Mouse (Mus musculus) lung, postnatal 25 days (tissue): ENCODE results near the gene Picalm.

ENCODE experiments used
- DNase-seq: peaks from one replicate; pipeline ENCODE4 v3.0.0; 2022; ENCODE audit warnings: low spot score

The Picalm gene

DNA sequence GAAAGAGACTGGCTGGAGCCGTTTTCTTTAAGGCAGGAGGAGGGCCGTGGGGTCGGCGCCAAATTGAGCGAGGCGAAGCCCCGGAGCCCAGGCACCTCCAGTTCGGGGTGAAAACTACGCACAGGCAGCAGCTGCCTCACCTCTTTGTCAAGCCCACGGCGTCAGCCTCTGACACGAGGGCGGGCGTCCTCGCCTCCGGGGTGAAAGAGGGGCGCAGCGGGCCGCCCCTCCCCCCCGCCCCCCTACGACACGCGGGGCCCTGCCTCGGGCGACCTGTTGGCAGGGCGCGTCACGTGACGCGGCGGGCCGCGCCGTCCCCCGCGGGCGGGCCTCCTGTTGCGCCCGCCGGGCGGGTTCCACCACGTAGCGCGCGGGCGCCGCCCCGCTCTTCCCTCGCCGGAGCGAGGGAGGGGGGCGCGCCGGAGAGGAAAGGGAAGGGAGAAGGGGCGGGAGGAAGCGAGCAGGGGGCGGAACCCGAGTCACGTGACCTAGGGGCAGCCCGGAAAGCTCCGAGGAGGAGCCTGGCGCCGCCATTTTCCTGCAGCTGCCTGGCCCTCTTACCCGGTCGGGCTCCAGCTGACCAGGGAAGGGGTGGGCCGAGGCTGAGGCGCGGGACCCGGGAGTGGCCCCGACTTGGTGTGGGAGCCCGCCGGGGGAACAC, at the start of gene Picalm:
TSS of gene Picalm (plus strand) at position 482 of the 661 bp plus-strand sequence.
- DNase-seq = peak; percentile 98

DNA sequence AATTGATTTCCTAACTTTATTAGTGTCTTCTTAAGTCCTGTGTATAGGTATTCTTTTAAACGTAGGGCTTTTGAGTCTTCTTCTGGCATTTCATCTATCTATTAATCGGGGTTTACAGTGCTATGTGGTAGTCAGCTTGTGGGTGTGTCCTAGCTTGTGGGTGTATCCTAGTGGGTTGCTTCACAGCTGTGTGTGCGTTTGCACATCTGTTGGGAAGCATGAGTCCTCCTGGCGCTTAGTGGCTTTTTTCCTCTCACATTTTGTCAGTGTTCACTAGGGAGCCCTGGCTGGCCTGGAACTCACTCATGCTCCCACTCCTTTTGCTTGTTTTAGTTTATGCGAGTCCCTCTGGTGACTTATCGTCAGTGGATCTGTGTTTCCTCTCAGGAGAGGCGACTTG, 46.2 kb upstream of the Picalm start:
- DNase-seq = no peak

DNA sequence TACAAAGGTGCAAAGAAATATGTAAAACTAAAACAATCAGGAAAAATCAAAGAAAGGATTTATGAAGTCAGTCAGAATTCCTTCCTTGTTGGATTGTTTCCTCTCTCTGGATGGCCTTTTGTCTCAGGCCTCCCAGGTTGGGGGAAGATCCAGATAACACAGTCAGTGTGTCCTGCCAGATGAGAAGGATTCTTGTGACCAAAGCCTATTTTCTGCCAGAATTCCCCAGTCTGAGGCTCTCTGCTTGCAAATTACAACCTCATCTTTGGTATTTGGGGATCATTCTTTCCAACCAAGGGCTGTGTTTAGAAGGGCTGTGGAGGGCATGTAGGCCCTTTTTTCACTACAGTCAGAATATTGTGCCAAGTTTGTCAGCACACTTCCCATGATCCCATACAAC, 45.5 kb upstream of the Picalm start:
- no peak for DNase-seq

DNA sequence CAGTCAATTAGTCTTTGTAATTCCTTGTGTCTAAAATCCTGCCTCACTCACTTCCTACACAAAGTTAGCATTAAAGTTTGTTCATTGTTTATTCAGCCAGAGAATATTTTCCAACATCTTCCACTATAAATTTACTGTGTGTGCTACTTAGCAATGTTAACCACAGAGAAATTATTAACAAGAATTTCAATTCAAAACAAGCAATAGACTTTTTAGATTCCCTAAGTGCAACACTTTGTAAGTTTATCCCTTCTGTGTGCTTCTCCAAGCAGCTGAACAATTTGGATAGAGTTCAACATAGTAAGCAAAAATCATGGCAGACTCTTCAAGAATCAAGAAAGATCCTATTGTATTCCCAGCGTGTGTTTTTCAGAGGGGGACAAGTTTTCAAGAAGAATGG, 44.3 kb upstream of the Picalm start:
- no peak for DNase-seq

DNA sequence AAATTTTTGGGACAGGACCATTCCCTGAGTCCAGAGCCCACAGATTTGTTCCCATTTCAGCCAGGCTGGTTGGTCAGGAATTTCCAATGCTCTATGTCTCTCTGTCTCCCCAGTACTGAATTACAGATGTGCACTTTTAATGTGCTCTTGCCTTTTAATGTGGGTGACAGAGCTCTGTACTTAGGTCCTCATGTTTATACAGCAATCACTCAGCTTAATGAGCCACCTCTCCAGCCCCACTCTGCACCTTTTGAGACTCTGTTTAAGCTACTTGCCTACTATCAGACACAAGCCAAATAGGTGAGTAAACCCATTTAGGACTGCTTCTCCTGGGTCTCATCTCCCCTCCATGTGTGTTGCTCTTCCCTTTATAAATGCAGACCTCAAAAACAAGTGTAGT, 43.2 kb upstream of the Picalm start:
- DNase-seq = no peak

DNA sequence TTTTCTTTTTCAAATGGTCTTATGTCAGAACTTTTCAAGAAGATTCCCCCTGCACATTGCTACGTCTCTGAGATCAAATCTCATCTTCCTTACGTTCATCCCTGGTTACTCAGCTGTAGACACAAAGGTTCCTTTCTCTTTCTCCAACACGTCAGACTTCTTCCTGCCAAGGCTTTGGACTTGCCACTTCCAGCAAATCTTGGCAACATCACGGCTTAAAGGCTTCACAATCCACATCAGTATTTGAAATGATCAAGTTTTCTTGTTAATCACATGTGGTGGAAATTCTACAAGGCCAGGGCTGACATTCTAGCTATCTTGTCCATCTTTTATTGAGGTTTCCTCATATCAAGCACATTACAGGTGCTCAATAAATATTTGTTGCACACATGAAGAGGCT, 39.0 kb upstream of the Picalm start:
- no peak for DNase-seq

DNA sequence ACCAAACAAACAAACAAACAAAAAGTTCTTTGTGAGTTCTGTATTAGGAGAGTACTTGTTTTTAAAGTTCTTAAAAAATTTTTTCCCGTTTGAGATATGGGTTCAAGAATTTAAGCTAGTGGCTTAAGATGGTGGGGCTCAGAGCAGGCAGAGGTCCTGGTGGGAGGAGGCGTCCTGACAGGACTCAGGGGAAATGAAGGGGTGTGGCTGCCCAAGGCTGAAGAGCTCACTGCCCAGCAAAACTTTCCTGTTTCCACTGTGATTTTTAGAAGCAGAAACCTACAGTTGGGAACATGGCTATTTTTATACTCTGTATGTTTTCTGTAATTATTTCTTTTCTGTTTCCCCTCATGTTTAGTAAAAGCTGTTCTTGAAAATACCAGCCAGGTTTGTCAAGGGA, 38.3 kb upstream of the Picalm start:
- no peak for DNase-seq

DNA sequence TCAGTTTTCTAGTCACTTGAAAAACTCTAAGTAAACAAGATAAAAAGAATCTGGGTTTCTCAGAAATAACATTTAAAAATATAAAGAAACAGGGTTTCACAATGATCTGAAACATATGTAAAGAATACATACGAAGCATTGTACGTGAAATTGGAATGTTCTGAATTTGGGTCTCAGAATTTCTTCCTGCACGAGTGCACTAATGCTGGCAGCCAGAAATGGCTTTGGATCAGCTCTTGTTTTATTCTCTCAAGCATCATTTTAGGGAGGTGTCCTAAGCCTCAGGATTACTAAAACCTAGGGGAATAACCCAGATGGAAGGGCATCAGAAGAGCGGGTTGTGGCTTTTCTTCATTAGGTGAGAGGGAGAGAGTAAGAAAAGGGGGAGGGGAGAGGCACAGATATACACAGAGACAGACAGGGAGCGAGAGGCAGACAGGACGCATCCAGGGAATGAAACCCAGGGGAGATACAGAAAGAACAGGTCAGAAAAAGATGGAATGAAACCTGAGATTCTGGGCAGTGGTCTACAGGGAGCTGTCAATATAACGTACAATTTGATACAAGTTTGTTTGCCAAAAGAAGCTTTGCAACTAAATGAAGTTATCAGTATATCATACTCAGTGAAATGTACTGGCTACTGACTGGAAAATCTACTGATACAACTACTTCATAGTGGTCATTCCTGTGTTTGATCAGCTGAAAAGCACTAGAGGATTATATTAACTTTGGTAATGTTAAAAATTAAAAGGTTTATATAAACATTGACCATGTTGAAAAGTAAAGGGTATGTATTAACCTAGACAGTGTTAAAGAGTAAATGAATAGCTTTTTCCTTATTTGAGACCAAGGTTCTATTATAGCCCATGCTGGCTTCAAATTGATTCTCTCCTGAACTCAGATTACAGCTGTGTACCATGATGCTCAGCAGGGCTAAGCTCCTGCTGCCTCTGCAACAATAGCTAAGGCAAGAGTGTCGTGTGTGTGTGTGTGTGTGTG, 37.3 kb upstream of the Picalm start:
- DNase-seq = no peak

DNA sequence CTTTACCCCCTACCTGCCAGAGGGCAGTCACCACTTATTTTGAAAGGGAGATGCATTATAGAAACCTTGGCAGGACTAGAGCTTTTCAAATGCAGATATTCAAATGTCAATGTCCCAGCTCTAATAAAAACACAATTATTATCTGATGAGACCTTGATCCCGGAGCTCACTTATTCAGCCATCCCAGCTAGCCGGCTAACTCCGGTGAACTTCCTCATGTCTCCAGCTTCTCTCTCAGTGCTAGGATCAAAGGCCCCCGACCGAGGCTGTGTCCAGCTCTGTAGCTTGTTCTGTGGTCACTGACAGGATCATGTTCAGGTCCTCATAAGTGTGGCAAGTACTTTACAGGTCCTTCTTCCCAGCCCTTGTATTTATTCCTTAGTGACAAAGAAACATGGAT, 34.9 kb upstream of the Picalm start:
- no peak for DNase-seq

DNA sequence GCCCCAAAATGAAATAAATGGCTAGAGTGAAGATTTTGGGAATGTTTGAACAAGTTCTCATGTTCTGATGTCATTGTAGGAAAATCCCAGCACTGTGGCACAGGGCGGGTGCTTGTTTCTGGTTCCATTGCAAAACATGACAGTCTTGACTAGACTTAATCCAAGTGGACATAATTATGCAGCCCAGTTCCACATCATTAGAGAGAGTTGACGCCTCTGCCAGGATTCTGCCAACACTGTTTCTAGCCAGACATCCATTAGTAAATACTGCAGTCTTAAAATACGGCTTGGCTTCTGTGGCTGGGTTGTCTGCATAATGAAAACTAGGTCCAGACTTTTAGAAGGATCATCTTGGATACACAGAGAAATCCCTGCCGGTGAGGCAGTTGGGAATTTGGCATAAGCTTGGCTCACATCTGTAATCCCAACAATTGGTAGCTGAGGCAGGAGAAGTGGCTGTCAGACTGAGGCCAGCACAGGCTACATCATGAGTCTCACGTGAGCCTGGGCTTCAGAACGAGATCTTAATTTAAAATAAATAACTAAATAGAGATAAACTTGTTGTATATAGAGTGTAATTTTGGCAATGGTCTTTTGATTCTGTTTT, 34.1 kb upstream of the Picalm start:
- peak; percentile 66 for DNase-seq

DNA sequence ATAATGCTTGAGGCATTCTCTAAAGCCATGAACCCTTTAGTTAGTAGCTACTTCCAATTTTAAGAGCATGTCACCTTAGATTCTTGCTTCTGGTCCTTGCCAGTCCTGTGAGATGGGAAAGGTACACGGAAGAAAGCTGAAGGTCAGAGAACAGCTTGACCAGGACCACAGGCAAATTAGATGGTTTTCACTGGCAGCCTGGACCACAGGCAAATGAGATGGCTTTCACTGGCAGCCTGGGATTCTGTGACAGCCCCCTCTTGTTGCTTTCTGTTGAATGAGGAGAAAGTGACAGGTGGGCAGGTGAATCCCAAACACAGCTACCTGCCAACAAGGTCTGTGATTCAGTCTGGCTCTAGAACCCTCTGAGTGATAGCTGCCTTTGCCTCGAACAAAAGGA, 33.4 kb upstream of the Picalm start:
- DNase-seq = no peak

DNA sequence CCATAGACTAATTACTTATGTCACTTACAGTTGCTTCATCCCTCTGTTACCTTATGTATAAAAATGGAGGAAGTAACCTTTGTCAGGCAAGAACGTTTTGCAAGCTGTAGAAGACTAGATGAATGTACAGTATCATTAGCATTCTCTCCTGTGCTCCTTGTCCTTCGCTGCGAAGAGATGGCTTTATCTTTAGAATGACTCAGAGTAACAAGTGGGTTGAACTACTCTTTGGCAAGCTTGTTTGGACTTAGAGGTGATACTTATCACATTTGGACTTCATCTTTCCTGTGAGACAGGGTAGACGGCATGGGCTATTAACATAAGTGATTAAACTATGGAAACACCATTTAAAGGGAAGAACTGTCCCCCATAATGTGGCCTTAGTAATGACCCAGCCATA, 31.8 kb upstream of the Picalm start:
- DNase-seq = no peak

DNA sequence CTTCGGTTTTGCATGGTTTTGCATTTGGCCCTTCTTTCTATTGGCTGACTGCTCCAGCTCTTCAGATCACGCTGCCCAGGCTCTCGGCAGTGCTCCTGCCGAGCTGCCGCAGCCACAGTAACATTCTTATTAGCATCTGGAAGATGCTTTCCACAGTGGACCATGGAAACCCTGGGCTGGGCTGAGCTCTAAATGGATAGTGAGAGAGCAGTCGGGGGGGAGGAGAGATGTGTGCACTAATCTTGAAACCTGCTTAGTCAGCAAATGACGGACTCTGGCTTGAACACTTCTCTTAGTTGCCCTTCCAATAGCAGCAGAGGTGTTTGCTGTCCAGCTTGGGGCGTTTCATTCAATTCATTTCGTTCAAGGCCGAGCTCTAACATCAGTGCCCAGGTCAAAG, 30.8 kb upstream of the Picalm start:
- DNase-seq = no peak

DNA sequence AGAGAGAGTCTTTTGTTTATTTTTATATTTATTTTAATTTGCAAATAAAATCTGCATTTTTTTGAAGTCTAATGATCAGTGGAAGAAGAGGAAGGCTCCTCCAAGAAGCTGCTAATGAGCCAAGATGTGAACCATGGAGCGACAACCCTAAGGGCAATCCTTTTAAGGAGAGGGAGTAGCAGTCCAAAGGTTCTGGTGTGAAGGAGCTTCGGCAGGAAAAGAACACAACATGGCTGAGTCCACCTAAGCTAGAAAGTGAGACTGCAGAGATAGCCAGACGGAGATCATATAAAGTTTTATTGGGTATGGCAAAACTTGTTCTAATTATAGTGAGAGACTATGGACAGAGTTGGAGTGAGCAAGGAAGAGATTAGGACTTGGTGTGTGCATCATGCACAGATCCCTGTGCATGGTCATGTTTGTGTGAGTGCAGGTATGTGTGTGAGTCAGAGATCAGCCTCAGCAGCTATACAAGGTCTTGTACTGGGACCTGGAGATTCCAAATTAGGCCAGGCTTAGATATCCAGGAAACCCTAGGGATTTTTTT, 29.3 kb upstream of the Picalm start:
- no peak for DNase-seq

DNA sequence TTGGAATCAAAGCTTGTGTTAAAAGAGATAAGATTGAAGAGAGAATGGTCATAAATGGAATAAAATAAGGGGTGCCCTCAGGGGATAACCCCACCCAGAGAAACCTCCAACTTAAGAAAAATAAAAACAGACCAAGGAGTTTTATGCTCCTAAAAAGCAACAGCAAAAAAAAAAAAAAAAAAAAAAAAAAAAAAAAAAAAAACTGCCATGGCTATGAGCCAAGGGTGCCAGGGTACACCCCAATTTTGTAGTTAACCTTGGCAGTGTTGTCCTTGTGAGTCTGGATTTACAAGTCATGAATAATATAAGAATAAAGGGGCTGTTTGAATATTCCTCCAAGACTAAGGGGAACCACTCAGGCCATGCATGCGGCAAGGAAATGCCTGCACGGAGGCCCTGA, 13.9 kb upstream of the Picalm start:
- no peak for DNase-seq

DNA sequence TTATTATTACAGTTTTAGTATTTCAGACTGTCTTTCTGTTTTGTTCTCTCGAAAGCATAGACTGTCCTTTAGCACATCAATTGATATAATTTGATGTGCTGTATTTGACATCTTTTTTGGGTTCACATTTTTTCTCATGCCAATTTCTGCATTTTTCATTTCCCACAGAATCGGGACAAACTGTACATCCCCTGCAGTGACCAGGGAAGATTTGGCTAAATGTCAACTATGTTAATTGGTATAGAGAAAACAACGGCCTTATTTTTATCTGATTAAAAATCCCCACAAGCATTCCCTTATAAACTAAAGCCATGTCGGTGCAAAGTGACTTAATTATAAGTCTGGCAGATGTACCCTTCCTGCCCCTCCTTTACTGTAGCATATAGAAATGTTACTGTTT, 9.9 kb upstream of the Picalm start:
- no peak for DNase-seq

DNA sequence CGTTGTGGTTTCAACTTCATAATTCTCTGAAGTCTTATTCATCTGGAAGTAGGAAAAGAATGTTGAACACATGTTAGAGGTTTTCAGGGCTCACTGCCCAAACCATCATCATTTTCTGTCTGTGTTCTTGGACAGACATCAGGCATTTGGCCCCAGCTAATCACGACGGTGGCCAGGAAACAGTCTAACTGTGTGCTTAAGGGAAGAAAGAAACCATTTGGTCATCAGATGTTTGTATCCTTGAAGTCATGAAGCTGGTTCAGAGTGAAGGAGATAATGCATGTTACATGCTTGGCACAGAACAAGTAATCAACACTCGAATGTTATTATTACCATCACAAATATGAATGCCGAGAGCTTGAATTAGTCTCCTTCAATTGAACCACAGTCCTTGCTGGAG, 5.0 kb upstream of the Picalm start:
- DNase-seq = peak; percentile 60

DNA sequence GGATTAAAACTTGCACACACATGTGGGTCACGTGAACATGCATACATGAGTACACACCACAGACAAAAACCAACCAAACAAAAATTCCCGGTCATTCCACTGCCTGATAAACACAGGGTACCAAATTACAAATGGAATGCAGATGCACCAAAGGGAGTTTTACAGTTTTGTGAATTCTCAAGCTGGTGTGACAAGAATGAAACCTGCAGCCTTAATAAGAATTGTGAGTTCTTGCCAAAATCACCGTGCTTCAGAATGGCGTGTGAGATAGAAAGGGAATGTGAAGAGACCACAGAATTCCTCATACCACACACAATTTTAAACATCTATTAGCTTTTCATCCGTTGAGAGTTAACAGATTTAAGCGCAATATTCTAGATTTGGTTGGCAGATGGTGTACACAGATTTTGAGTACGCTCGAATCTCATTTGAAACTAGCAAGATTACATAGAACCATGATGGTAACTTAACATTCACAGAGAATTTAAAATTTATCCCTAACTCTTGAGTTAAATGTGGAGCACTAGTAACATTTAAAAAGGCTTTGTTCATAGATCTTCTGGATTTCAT, 1.3 kb upstream of the Picalm start:
- no peak for DNase-seq

DNA sequence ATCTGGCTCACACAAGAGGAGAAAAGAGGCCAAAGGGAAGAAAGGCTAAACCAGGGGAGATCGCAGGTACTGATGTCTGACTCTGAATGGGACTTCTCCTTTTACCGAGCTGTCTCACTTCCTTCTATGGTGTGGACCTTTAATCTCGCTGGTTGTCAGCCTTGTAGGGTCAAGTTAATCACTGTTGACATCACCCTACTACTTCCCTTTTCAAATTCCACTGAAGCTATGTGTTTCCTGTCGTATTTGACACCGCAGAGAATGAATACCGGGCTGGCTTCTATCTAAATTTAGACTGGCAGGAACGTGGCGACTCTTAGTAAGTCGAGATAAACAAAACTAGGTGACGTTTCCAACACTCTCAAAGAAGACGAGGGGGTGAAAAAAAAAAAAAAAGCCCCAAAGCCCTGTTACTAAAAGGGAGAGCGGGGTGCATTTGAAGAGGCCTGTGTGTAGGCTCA, 712 bp upstream of the Picalm start:
- peak; percentile 85 for DNase-seq

DNA sequence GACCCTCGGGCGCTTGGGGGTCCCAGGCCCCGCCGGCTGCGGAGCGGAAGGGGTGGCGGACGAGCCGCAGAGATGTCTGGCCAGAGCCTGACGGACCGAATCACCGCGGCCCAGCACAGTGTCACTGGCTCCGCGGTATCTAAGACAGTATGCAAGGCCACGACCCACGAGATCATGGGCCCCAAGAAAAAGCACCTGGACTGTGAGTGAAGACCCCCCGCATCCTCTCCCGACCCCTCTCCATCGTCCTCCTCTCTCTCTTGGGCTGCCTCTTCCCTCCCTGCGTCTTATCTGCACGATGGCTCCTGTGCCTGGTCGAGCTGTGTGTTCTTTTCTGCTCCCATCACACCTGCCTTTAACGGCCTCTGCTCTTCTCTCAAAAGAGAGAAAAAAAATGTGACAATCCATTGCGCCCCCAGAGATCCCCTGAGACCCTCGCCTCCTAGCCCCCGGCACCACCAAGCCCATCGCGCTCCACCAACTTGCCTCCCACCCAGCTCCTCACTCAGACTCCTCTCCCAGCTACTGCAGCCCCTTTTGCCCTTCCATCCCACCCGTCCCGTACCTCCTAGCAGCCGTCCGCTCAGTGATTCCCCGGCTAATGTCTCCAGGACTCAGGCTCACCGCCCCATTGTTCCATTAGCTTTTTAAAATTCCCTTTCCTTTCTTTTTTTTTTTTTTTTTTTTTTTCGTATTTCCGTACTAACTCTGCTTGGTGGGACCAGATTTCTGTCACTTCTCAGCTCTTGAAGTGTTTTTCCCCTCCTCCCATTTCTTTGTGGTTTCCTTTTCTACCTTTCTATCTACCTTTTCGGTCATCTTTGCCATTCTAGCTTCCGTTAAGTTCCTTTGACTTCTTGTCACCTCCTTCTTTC, 725 bp downstream of the Picalm start:
- DNase-seq = no peak

DNA sequence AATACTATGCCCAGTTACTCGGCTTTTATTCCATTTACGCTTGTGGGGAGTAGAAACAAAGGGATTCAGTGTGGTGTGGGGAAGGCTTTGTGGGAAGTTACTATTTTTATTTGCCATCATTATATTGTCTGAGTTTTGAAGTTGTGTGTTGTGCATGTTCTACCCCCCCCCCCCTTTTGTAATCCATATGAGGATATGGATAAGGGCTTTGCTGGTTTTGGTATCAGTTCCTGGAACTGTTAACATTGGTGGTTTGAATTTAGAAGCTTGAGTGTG, 1.3 kb downstream of the Picalm start:
- no peak for DNase-seq

DNA sequence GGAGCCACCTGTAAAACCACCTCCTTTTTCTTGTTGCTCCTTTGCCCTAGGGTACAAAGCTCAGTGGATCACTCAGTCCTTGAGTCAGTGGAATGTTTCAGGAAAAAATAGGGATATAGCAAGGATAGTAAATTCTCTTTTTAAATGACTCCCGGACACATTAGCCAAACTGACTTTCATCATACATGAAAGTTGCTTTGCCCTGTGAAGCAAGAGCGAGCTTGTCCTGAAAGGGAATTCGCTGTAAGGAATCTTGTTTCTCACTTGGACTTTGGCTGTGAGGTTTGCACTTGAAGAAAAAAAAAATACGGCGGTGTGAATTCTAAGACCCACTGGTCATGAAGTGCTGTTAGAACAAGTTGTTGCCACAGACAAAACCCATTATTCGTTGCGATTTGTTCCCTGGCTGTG, 1.8 kb downstream of the Picalm start:
- peak; percentile 48 for DNase-seq
